Mouse (Mus musculus) hindbrain, embryonic 10.5 days (tissue): ENCODE measurements around the gene Cmtm5. TPM values are rescaled to one million over a fixed set of nuclear protein-coding genes. Genes with fewer than 3 reads are reported as not detected.

Source experiments
- DNase-seq: peaks from one replicate; pipeline ENCODE4 v3.0.0-alpha.2; 2017; ENCODE audit warnings: low spot score
- H3K27ac ChIP-seq: fragments of 300-500 bp; sonication (generic); 2 replicates; pipeline ENCODE4 v1.5.1; 2016; ENCODE audit warnings: mild to moderate bottlenecking, moderate library complexity
- H3K27me3 ChIP-seq: fragments of 300-500 bp; sonication (generic); 2 replicates; pipeline ENCODE4 v1.6.1; 2016; ENCODE audit warnings: mild to moderate bottlenecking; ENCODE audit not compliant: poor library complexity, insufficient read depth, severe bottlenecking
- H3K36me3 ChIP-seq: fragments of 300-500 bp; sonication (generic); 2 replicates; pipeline ENCODE4 v1.6.1; 2016; ENCODE audit warnings: mild to moderate bottlenecking, moderate library complexity
- H3K4me1 ChIP-seq: fragments of 300-500 bp; sonication (generic); replicated peaks from 2 replicates; pipeline ENCODE4 v1.6.1; 2016; ENCODE audit warnings: mild to moderate bottlenecking
- H3K4me3 ChIP-seq: fragments of 300-500 bp; sonication (generic); 2 replicates; pipeline ENCODE4 v1.5.1; 2016; ENCODE audit warnings: mild to moderate bottlenecking, moderate library complexity
- H3K9me3 ChIP-seq: fragments of 300-500 bp; sonication (generic); 2 replicates; pipeline ENCODE4 v1.6.1; 2016; ENCODE audit warnings: mild to moderate bottlenecking, moderate library complexity
- WGBS: fragments of 180-500 bp; shearing (Covaris S2); methylation state at CpG from one replicate; pipeline ENCODE4 v1.1.7; 2016; 5-methylcytosine and 5-hydroxymethylcytosine counted together
- polyA plus RNA-seq: library from polyadenylated mRNA; unstranded; fragments of >200 nt; fragmentation: Nextera tagmentation; extraction: Ambion mirVana; gene quantifications from 2 replicates; pipeline ENCODE4 v1.2.1, GENCODE M21; 2016

Cmtm5 gene
- 0.78 and 2.9 TPM in 2 replicates for polyA plus RNA-seq

DNA sequence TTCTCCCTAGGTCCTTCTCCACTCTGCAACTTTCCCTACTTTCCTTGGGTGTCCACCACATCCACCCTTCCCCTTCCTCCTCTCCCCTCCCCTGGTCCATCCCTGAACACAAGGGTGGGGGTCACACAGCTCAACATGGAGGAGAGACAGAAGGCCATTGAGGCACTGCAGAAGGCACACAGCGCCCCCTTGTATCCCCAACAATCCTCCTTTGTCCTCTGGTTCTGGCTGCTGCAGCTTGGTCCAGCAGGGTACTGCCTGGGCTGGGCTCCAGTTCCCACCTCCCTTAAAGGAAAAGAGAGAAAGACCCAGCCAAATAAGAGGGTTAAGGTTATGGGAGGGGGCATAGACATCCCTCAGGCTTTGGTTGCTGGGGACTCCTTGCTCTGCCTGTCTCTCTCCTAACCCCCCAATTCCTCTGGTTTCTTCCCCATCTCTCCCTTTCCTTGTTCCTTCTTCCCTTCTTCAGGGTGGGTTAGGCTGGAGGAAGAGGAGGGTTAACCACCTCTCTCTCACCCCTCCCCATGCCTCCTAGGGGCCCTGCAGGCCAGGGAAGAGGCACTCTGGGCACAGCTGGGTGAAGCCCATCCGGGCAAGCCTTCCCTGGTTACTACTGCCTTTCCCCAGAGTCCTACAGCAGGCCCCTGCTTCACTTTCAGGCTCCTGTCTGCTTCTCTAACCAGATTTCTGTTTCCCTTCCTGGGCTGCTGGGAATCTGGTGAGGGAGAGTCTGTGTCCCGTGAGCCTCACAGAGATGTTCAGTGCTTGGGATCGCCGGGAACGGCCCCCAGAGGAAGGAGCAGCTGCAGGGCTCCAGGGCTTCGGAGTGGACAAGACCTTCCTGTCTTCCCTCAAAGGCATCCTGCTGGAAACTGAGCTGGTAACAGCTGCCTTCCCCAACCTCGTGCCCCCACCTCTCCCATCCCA, at the start of gene Cmtm5:
Cmtm5 (plus strand) TSS at position 358 of the 927 bp plus-strand sequence.
- DNase-seq: no peak
- 43% methylated on average over 8 of the region's 8 CpGs for WGBS

DNA sequence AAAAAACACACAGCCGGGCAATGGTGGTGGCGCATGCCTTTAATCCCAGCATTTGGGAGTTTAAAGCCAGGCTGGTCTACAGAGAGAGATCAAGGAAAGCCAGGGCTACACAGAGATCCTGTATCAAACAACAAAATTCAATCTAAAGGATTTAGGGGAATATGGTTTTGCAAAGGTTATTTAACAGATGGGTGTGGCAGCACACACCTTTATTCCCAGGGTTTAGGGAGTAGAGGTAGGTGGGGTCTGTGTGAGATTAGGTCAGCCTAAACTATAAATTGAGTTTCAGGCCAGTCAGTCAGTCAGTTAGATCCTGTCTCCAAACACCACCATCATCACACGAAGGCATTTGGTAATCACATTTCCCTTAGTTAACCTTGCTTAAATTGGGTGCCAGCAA, 43.9 kb upstream of the Cmtm5 start, which contains the start of gene Pabpn1:
Pabpn1 (plus strand) TSS at position 301 of the 400 bp plus-strand sequence.
- DNase-seq: no peak
- 92% methylated on average over 3 of the region's 3 CpGs for WGBS
- H3K27me3 ChIP-seq: no peaks in the 10 kb centered on the region
- peaks cover 15% of the 10 kb centered on the region for H3K4me1 ChIP-seq
- H3K27ac ChIP-seq: peak within 1 kb of the TSS; percentile 100
- H3K4me3 ChIP-seq: peak within 1 kb of the TSS; percentile 95
- no peaks in the 10 kb centered on the region for H3K9me3 ChIP-seq
- H3K36me3 ChIP-seq: peaks cover 22% of the 10 kb centered on the region

More for the DNA sequence above, at the start of gene Cmtm5:
- H3K4me1 ChIP-seq: peaks cover 36% of the 10 kb centered on the region
- no peaks in the 10 kb centered on the region for H3K27me3 ChIP-seq
- no peaks in the 10 kb centered on the region for H3K36me3 ChIP-seq
- peak within 1 kb of the TSS; percentile 4; the same call in 1 of the 2 replicates for H3K4me3 ChIP-seq
- H3K9me3 ChIP-seq: no peaks in the 10 kb centered on the region
- peak within 1 kb of the TSS; percentile 73 for H3K27ac ChIP-seq

DNA sequence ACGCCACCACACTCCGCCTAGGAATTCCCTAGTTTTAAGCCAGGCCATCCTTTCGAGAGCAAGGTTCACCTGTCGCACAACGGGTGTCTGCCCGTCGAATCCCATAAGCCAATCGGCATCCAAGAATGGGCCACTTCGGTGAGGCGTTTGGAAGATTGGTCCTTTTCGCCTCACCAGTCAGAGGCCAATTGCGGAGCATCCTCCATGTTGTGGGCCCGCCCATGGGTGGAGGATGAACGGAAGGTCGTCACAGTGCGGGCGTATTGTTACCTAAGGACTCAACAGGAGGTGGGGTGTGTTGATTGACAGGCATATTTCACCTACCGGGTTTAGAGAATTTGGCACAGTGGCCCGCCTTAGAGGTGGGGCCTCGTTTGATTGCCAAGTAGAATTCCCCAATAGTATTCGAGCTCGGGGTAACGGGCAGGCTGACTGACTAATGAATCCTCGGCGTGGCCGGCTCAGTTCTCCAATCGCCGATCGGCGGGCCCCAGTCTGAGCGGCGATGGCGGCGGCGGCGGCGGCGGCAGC, 42.3 kb upstream of the Cmtm5 start:
- Histone ChIP-seq H3K27ac (peak overlapping the region; percentile 100), H3K27me3 (no peaks in the 10 kb centered on the region), H3K36me3 (peaks cover 35% of the 10 kb centered on the region), H3K4me1 (peaks cover 17% of the 10 kb centered on the region), H3K9me3 (no peaks in the 10 kb centered on the region), H3K4me3 (peak overlapping the region; percentile 95)
- peak; percentile 97 for DNase-seq
- under 1% methylated on average over 38 of the region's 38 CpGs for WGBS

DNA sequence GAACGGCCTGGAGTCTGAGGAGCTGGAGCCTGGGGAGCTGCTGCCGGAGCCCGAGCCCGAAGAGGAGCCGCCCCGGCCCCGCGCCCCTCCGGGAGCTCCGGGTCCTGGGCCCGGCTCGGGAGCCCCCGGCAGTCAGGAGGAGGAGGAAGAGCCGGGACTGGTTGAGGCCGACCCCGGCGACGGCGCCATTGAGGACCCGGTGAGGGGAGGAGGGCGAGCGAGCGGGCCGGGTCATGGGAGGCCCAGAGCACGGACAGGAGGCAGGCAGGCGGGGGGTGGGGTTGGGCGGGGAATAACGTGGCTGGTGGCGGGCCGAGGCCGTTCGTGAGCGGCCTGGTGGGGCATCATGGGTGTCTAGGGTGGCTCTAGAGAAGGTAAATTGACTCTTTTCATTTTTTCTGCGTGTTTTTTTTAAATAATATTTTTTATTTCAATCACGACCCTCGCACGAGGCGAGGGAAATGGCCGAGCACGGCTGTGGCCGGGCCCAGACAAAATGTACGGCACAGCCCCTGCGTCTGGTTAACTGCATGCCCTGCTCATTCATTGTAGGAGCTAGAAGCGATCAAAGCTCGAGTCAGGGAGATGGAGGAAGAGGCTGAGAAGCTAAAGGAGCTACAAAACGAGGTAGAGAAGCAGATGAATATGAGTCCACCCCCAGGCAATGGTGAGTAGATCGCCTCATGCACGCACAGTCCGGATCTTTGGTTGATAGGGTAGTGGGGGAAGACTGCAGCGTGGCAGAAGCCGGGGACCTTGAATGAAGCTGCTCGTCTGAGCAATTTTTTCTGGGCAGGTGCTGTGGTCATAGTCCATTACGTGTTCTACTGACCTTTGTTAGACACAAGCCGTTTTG, 41.5 kb upstream of the Cmtm5 start:
- no peaks in the 10 kb centered on the region for H3K9me3 ChIP-seq
- peak; percentile 65 for DNase-seq
- under 1% methylated on average over 54 of the region's 54 CpGs for WGBS
- H3K4me3 ChIP-seq: peak overlapping the region; percentile 95
- H3K36me3 ChIP-seq: peaks cover 39% of the 10 kb centered on the region
- H3K27me3 ChIP-seq: no peaks in the 10 kb centered on the region
- peak overlapping the region; percentile 100 for H3K27ac ChIP-seq
- peaks cover 17% of the 10 kb centered on the region for H3K4me1 ChIP-seq

DNA sequence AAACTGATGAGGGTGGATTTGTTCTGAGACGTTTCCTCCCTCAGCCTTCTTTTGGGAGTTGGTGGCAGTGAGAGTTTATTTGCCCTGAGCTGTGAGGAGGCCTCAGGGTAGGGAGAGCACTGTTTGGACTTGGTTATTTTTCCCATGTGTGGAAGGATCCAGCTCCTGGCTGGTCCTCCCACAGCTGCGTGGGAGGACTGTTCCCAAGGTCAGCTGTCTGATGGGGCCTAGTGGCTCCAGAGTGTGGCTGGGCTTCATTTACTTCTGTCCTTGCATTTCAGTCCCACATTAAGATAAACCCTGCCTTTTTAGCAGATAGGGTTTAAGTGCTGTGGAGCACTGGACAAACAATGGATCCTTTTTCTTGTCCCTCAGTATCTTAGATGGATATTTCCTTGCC, 38.6 kb upstream of the Cmtm5 start:
- 75% methylated on average over 2 of the region's 2 CpGs for WGBS
- Histone ChIP-seq H3K4me1 (peaks cover 17% of the 10 kb centered on the region), H3K27ac (no peak overlapping the region), H3K27me3 (no peaks in the 10 kb centered on the region), H3K4me3 (no peak overlapping the region), H3K36me3 (peaks cover 39% of the 10 kb centered on the region), H3K9me3 (no peaks in the 10 kb centered on the region)
- DNase-seq: no peak

DNA sequence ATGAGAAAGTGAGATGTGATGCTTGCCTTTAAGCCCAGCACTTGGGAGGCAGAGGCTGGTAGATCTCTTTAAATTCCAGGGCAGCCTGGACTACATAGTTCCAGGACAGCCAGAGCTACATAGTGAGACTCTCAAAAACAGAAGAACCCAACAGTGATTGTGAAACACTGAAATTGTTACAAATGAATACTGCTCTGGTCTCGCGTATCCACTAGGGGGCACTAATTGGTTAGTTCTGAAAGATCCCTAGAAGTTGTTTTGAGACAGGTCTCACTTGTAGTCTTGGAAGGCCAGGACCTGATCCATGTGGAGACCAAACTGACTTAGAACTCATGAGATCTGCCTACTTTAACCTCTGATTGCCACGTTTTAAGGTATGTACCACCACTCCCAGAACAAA, 35.7 kb upstream of the Cmtm5 start:
- H3K36me3 ChIP-seq: peaks cover 55% of the 10 kb centered on the region
- peak; percentile 65 for DNase-seq
- H3K27ac ChIP-seq: no peak overlapping the region
- H3K4me1 ChIP-seq: peaks cover 11% of the 10 kb centered on the region
- no peaks in the 10 kb centered on the region for H3K9me3 ChIP-seq
- H3K27me3 ChIP-seq: no peaks in the 10 kb centered on the region
- no peak overlapping the region for H3K4me3 ChIP-seq
- WGBS: 0% methylated on average over 3 of the region's 3 CpGs

DNA sequence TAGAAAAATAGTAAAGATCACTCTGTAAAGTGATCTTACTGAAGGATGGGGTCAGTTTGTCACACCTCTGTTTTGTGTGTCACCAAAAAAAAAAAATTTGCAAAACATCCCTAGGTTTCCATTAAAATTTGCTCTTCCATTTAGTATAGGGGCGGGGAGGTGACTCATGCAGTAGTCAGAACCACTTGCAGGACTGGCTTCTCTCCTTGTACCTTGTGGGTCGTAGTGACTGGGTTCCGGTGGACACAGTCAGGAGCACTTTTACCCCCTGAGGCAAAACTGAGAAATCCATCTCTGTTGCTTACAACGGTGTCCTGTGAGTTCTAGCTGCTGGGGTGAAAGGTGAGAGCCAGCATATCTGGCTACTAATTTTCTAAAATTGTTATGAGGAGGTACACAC, 32.4 kb upstream of the Cmtm5 start:
- WGBS: 90% methylated on average over 4 of the region's 4 CpGs

DNA sequence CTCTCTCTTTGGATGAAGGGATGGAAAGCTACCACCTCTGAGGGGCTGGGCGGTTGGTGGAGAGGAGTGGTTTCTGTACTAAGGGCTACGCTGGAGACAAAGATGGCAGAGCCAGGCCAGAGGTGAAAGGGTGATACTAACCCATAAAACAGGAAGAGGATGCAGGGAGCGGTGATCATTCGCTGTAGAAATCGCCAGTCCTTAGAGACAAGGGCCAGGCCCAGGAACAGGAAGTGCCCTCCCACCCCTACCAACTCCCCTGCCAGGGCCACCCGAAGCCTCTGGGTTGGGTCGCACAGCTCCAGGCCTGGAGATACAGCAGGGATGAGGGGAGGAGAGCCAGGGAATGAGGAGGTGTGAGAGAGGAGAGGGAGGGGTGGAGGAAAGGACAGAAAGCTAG, 27.4 kb upstream of the Cmtm5 start:
- Histone ChIP-seq H3K36me3 (peaks cover 65% of the 10 kb centered on the region), H3K4me3 (no peak overlapping the region), H3K4me1 (peaks cover 55% of the 10 kb centered on the region), H3K27ac (no peak overlapping the region), H3K27me3 (no peaks in the 10 kb centered on the region), H3K9me3 (no peaks in the 10 kb centered on the region)
- WGBS: 82% methylated on average over 7 of the region's 7 CpGs
- no peak for DNase-seq

More for the DNA sequence above, 32.4 kb upstream of the Cmtm5 start:
- Histone ChIP-seq H3K27ac (no peak overlapping the region), H3K9me3 (no peaks in the 10 kb centered on the region), H3K4me1 (peaks cover 19% of the 10 kb centered on the region), H3K36me3 (peaks cover 52% of the 10 kb centered on the region), H3K4me3 (no peak overlapping the region), H3K27me3 (no peaks in the 10 kb centered on the region)
- DNase-seq: no peak

DNA sequence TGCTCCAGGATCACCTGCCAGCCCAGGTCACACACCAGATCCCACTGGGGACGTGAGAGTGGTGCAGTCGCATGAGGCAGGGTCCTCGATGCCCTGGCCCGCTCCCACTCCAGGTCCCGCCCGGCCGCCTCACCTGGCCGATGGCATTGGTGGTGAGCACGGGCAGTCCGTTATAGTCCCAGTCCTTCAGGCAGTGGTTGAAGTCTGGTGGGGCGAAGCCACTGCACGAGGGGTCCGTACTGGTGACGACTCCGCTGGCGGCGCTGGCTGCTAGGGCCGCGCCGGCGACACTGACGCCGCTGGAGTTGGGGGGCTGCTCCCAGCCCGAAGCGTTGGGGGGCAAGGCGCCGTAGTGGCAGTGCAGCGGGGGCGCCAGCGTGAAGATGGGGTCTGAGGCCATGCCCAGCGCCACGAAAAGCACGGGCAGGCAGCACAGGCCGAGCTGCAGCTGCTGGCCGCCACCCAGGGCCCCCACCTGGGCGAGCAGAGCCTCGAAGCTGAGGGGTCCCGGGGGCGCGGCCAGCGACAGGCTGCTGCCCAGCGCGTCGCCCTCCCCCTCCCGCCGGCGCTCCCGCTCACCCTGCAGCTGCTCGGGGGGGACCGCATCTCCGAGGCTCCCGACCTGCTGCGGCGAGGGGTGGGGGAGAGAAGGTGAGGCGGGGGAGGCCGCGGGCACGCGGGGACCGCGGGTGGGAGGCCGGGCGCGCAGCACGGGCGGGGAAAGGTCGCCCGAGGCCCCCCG, 23.8 kb upstream of the Cmtm5 start:
- Histone ChIP-seq H3K9me3 (no peaks in the 10 kb centered on the region), H3K36me3 (peaks cover 56% of the 10 kb centered on the region), H3K27me3 (no peaks in the 10 kb centered on the region), H3K27ac (peak overlapping the region; percentile 96), H3K4me3 (peak overlapping the region; percentile 98), H3K4me1 (peaks cover 52% of the 10 kb centered on the region)
- whole genome bisulfite sequencing: 3% methylated on average over 69 of the region's 69 CpGs
- DNase-seq: peak; percentile 39

DNA sequence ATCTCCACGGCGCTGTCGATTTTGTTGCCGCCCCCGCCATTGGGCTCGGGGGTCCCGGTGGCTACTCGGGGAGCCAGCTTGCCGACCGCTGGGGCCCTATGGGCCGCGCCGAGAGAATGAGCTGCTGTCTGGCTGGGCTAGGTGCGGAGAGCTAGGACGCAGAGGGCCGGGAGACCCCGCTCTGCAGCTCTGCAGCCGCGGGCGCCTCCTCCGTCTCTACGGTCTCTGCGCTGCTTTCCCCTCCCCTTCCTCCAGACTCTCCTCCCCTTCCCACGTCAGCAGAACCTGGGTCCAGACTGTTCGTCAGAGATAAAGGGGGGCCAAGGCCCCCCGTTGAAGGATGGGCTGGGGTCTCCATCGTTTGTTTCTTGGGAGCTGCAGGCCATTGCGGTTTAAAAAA, 23.2 kb upstream of the Cmtm5 start, which contains the start of gene Slc22a17:
Slc22a17 (minus strand) TSS at position 247 of the 400 bp plus-strand sequence.
- Histone ChIP-seq H3K4me3 (peak within 1 kb of the TSS; percentile 98), H3K27ac (peak within 1 kb of the TSS; percentile 96), H3K36me3 (peaks cover 56% of the 10 kb centered on the region), H3K4me1 (peaks cover 46% of the 10 kb centered on the region), H3K9me3 (no peaks in the 10 kb centered on the region), H3K27me3 (no peaks in the 10 kb centered on the region)
- 0% methylated on average over 28 of the region's 28 CpGs for WGBS
- DNase-seq: peak; percentile 84

DNA sequence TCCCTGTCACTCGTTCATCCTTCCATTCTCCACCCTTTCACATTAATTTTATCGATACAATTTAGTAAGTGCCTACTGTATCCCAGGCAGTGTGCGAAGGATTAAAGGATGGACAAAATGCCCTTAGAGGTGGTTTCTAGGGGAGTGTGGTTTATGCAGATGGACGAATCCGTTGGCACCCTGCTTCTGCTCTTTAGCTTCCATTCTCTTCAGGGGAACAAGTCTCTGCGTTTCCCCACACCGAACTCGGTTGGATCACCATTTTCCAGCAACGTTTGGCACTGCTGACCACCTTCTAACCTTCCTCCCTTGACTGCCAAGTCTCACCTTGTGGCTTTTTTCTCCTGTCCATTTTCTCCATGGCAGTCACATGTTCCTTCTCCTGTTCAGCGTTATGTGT, 22.7 kb upstream of the Cmtm5 start:
- DNase-seq: no peak
- 22% methylated on average over 10 of the region's 10 CpGs for WGBS
- Histone ChIP-seq H3K27me3 (no peaks in the 10 kb centered on the region), H3K9me3 (no peaks in the 10 kb centered on the region), H3K4me3 (peak overlapping the region; percentile 98), H3K4me1 (peaks cover 42% of the 10 kb centered on the region), H3K27ac (peak overlapping the region; percentile 96), H3K36me3 (peaks cover 56% of the 10 kb centered on the region)
